Mouse (Mus musculus) mouse embryonic stem cell (cell line): Measurements from ENCODE around the gene Dtymk.
"Not testable (repeated sequence)": the region's sequence is repeated elsewhere in the genome, so short reads cannot be mapped to it uniquely, and the experiment has no call there.

Source experiments
- in situ Hi-C, 2 experiments: fragments of 300-500 bp; cut with MboI; formaldehyde crosslinking; loops; 1 replicate in 1 of 2; 3 replicates in 1 of 2; pipeline ENCODE4 v1.14.3; 2019 to 2020; ENCODE audit warnings: low sequenced_read_pairs in 2 of 2, low pct_unique_long_range_greater_than_20kb in 1 of 2, mixed read lengths in 1 of 2; ENCODE audit not compliant: unreplicated experiment in 1 of 2

The Dtymk gene

DNA sequence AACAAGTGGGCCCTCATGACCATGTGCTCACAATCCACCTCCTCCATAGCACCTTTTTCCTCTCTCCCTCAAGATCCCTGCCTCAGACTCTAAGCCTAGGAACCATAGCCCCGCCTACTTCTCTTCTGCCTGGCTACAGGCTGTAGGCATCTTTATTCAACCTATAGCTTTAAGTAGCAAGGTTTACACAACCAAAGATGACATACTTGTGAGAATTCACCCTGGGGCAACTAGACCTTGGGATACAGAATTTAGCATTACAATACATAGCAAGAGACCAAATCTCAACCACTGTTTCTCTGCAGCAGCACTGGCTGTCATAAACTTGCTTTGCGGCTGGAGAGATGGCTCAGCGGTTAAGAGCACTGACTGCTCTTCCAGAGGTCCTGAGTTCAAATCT, 8.3 kb upstream of the Dtymk start:
- in situ Hi-C loops: no loop called here

DNA sequence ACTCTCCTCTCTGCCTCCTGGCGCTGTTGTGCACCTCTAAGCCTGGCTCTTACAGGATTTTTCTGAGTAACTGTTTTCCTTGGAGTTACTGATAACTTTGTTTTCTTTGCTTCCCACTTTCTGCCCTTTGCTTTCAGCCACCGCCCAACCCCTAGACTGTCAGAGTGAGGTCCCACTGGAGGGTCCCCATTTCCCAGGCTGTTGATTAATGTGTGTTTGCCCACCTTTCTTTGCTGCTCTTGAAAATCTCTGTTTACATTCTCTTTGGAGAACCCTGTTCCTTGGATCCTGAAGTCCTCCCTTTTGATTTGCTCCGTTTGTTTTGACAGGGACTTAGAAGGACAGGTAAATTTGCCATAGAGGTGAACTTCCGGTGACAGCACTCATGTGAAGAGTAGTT, 7.1 kb upstream of the Dtymk start:
- in situ Hi-C loops: no loop called here

GRCm38 (mm10) chr1:93805221-93805951, 3.7 kb upstream of the Dtymk start:
- in situ Hi-C loops: no loop called here

- in situ Hi-C loops: no loop called here
These were observed 3.1 kb upstream of the Dtymk start for GRCm38 (mm10) chr1:93804818-93805217.

DNA sequence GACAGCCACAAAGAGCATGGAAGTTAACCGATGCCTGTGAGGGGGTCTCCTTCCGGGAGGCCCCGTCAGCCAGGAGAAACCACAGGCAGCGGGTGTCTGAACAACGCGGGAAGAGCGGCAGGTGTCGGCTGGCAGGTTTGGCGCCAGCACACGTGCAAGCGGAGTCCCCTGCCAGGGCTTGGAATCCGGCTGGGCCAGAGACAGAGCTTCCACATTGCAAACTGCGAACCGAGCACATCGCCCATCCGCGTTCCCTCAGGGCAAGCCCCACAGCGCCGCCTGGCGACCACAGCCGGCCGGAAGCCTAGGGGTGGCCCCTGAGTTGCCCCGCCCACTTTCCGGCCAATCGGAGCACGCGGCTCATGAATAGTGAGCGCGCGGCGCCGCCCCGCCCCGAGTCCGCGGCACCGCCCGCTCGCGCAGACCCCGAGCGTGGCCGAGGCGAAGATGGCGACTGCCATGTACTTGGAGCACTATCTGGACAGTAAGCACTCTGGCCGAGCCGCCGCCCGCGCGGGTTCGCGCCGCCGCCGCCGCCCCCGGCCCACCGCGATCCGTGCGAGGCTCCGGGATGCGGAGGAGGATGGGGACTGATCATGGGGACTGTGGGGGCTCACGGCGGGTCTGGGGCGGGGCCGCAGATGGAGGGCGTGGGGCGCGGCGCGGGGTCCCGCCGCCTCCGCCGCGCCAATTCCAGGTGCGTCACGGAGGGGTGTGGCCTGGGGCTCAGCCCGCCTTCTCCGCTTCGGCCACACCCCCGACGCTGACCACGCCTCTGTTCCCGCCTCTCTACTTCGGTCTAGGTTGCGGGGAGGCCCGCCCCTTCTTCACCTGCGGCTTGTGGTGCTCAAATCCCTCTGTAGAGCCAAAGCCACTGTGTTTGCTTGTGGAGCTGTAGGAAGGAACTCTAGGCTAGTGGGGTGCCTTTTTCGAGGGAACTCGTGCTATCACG, 2.1 kb upstream of the Dtymk start, which contains the start of gene Ing5:
TSS of gene Ing5 (plus strand) at position 410 of the 952 bp plus-strand sequence.
- in situ Hi-C loops: no loop called here

DNA sequence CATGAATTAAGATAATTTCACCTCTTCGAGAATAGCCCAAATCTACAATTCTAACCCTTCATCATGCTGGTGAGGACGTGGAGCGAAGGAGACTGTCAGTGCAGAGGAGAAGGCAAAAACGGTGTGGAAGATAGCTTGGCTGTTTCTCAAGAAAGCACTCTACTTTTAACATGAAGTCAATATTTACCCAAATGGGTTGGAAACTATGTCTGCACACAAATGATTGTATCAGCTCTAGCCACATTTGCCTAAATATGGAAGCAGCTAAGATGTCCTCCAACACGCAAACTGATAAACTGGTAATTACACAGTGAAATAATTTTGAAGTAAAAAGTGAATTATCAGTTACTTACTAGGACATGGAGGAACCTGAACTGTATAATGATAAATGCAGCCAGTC, 1.0 kb upstream of the Dtymk start:
- in situ Hi-C loops: no loop called here

- in situ Hi-C loops: no loop called here
These were observed 847 bp downstream of the Dtymk start for GRCm38 (mm10) chr1:93800670-93801503.

DNA sequence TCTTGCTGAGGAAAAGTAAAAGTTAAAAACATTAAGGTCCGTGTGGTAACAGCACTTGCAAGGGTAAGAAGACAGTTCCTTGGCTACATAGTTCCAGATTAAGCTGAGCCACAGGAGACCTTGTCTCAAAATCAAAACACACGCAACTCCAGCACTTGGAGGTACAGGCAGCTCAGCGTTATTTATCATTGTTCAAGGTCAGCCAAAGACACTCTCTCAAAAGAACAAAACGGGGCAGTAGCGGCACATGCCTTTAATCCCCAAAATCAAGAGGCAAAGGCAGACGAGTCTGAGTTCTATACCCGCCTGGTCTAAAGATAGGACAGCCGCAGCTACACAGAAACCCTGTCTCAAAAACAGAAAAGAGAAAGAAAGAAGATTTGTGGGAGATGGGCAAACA, 5.8 kb downstream of the Dtymk start:
- in situ Hi-C loops: no loop called here

GRCm38 (mm10) chr1:93794526-93794925, 7.2 kb downstream of the Dtymk start:
- in situ Hi-C loops: no loop called here

- in situ Hi-C loops: no loop called here
These were observed 14.8 kb downstream of the Dtymk start for GRCm38 (mm10) chr1:93786912-93787311.

GRCm38 (mm10) chr1:93776686-93777085, 25.0 kb downstream of the Dtymk start:
- in situ Hi-C loops: no loop called here

GRCm38 (mm10) chr1:93769901-93770300, 31.8 kb downstream of the Dtymk start:
- in situ Hi-C loops: no loop called here

DNA sequence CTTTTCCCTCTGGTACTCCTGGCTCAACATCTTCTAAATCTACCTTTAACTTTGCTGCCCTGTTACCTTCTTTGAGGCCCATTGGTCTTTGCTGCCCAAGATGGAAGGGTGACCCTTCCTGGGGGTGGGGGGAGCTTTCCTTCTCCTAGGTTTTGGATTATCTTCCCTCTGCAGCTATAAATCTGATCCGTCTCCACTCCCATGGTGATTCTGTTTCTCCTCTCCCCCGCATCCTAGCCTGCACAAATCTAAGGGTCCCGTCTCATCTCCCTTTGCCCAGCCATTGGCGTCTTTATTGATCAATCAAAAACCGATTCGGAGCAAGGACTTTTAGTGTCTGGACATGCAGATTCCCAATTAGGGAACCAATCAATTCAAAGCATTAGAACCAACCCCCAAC, 34.1 kb downstream of the Dtymk start:
- in situ Hi-C loops: no loop called here

GRCm38 (mm10) chr1:93764871-93765591, 36.7 kb downstream of the Dtymk start:
- in situ Hi-C loops: no loop called here

- in situ Hi-C loops: not testable (repeated sequence)
These were observed 38.2 kb downstream of the Dtymk start for GRCm38 (mm10) chr1:93763531-93763930.

- in situ Hi-C loops: no loop called here
These were observed 41.7 kb downstream of the Dtymk start for GRCm38 (mm10) chr1:93760076-93760475.

DNA sequence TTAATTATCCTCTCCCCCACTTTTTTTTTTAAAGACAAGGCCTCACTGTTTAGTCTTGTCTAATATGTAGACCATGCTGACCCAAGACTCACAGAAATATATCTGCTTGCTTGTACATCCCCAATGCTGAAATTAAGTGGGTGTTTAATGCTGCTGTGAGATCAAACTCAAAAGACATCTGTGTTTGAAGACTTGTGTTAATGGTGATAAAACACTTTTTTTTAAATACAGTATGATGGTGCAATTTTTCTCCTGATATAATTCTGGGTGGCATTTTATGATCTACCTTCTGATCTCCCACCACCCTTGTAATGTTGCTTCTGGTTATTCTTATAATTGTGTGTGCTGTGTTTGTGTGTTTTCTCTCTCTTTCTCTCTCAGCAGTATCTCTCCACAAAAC, 45.6 kb downstream of the Dtymk start:
- in situ Hi-C loops: no loop called here

- in situ Hi-C loops: no loop called here
These were observed 46.1 kb downstream of the Dtymk start for GRCm38 (mm10) chr1:93755618-93756017.
